Mouse (Mus musculus): ENCODE data around the gene Ccdc189. TPM values are rescaled to one million over a fixed set of nuclear protein-coding genes. Genes with fewer than 3 reads are reported as not detected.

Gene Ccdc189
- polyA plus RNA-seq, 1 experiment from 2014 or later = 9.1 TPM

GRCm38 (mm10) chr7:127611561-127611960, 23.2 kb upstream of the Ccdc189 start:
- H3K27ac ChIP-seq (ENCODE audit: low read depth) = no peak overlapping the region
- ATAC-seq (ENCODE audit: insufficient read depth) (no peak), DNase-seq (no peak)
- 95% methylated on average over 26 of the region's 26 CpGs for WGBS
- H3K9me3 ChIP-seq (ENCODE audit: low read depth, low read length) = no peaks in the 10 kb centered on the region
- no peak for TF ChIP-seq CTCF (IDR thresholded peaks at IDR 0.05; ENCODE audit: low read depth)
- H3K36me3 ChIP-seq (ENCODE audit: insufficient read depth) = peaks cover 52% of the 10 kb centered on the region
- H3K4me3 ChIP-seq (ENCODE audit: low read depth, low read length) = no peak overlapping the region
- no peak overlapping the region for H3K9ac ChIP-seq
- no peak overlapping the region for H3K4me2 ChIP-seq
- H3K4me1 ChIP-seq (ENCODE audit: insufficient read depth) = 0 out of 2 replicates have a peak, but pooled peaks cover 3% of the 10 kb centered on the region
- H3K27me3 ChIP-seq (ENCODE audit: insufficient read depth, low read length) = no peaks in the 10 kb centered on the region

GRCm38 (mm10) chr7:127611011-127611410, 22.6 kb upstream of the Ccdc189 start:
- 96% methylated on average over 29 of the region's 29 CpGs for WGBS
- Histone ChIP-seq H3K9me3 (ENCODE audit: low read depth, low read length) (no peaks in the 10 kb centered on the region), H3K4me2 (no peak overlapping the region), H3K9ac (no peak overlapping the region), H3K4me3 (ENCODE audit: low read depth, low read length) (no peak overlapping the region), H3K4me1 (ENCODE audit: insufficient read depth) (0 out of 2 replicates have a peak, but pooled peaks cover 3% of the 10 kb centered on the region), H3K27ac (ENCODE audit: low read depth) (no peak overlapping the region), H3K27me3 (ENCODE audit: insufficient read depth, low read length) (no peaks in the 10 kb centered on the region), H3K36me3 (ENCODE audit: insufficient read depth) (peaks cover 54% of the 10 kb centered on the region)
- DNase-seq (no peak), ATAC-seq (ENCODE audit: insufficient read depth) (no peak)
- no peak for TF ChIP-seq CTCF (IDR thresholded peaks at IDR 0.05; ENCODE audit: low read depth)

GRCm38 (mm10) chr7:127607150-127607549, 18.8 kb upstream of the Ccdc189 start:
- no peak for ATAC-seq (ENCODE audit: insufficient read depth)
- no peaks in the 10 kb centered on the region for H3K4me1 ChIP-seq (ENCODE audit: insufficient read depth)
- H3K9ac ChIP-seq = no peak overlapping the region
- H3K4me2 ChIP-seq = no peak overlapping the region
- H3K4me3 ChIP-seq (ENCODE audit: low read depth, low read length) = no peak overlapping the region
- H3K27ac ChIP-seq (ENCODE audit: low read depth) = no peak overlapping the region
- no peaks in the 10 kb centered on the region for H3K9me3 ChIP-seq (ENCODE audit: low read depth, low read length)
- no peaks in the 10 kb centered on the region for H3K27me3 ChIP-seq (ENCODE audit: insufficient read depth, low read length)
- TF ChIP-seq CTCF (IDR thresholded peaks at IDR 0.05; ENCODE audit: low read depth) = no peak
- DNase-seq = no peak
- peaks cover 76% of the 10 kb centered on the region for H3K36me3 ChIP-seq (ENCODE audit: insufficient read depth)
- WGBS = 64% methylated on average over 6 of the region's 6 CpGs

DNA sequence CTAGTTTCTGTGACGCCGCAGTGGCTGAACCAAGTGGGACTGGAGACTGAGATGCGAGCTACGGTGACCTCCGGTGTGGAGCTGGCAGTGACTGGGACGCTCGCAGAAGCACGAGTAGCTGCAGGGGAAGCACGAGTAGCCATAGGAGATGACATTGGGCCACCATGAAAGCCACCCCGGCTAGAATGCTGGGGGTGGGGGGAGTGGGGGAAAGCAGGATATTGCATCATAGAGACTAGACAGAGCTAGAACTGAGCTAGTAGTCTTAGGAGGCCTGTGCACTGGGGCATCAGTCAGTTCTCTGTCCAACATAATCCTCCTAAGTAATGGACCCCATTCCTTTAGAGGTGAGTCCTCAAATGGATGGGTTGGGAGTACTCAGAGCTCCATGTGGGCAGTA, 15.9 kb upstream of the Ccdc189 start:
- ATAC-seq (ENCODE audit: insufficient read depth) (no peak), DNase-seq (no peak)
- WGBS = 87% methylated on average over 10 of the region's 10 CpGs
- no peak for TF ChIP-seq CTCF (IDR thresholded peaks at IDR 0.05; ENCODE audit: low read depth)
- peaks cover 76% of the 10 kb centered on the region for H3K36me3 ChIP-seq (ENCODE audit: insufficient read depth)
- no peak overlapping the region for H3K4me3 ChIP-seq (ENCODE audit: low read depth, low read length)
- H3K4me2 ChIP-seq = no peak overlapping the region
- no peak overlapping the region for H3K9ac ChIP-seq
- no peaks in the 10 kb centered on the region for H3K27me3 ChIP-seq (ENCODE audit: insufficient read depth, low read length)
- no peaks in the 10 kb centered on the region for H3K4me1 ChIP-seq (ENCODE audit: insufficient read depth)
- H3K9me3 ChIP-seq (ENCODE audit: low read depth, low read length) = no peaks in the 10 kb centered on the region
- H3K27ac ChIP-seq (ENCODE audit: low read depth) = no peak overlapping the region

DNA sequence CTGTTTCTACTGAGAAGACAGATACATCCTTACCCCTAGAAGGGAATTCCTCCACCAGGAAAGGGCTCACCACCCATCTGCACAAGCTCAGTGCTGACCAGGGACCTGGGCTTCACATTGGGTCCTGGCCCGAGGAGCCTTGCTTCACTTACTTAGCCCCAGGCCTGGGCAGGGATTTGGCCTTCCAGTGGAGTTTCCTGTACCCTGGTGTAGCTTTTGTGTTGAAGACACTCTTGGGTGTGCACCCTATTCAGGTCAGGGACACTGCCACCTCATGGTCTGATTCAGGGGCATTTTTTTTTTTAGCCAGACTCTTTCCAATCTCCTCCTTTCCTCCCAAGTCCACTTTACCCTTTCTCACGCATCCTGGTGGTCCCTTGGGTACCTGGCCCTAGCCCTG, 14.5 kb upstream of the Ccdc189 start:
- peaks cover 76% of the 10 kb centered on the region for H3K36me3 ChIP-seq (ENCODE audit: insufficient read depth)
- H3K9me3 ChIP-seq (ENCODE audit: low read depth, low read length) = no peaks in the 10 kb centered on the region
- no peak overlapping the region for H3K27ac ChIP-seq (ENCODE audit: low read depth)
- DNase-seq (no peak), ATAC-seq (ENCODE audit: insufficient read depth) (no peak)
- no peak overlapping the region for H3K4me3 ChIP-seq (ENCODE audit: low read depth, low read length)
- no peak overlapping the region for H3K9ac ChIP-seq
- no peaks in the 10 kb centered on the region for H3K4me1 ChIP-seq (ENCODE audit: insufficient read depth)
- no peaks in the 10 kb centered on the region for H3K27me3 ChIP-seq (ENCODE audit: insufficient read depth, low read length)
- 85% methylated on average over 2 of the region's 2 CpGs for WGBS
- no peak overlapping the region for H3K4me2 ChIP-seq
- TF ChIP-seq CTCF (IDR thresholded peaks at IDR 0.05; ENCODE audit: low read depth) = no peak

- 87% methylated on average over 4 of the region's 4 CpGs for WGBS
- Histone ChIP-seq H3K27ac (ENCODE audit: low read depth) (no peak overlapping the region), H3K9ac (no peak overlapping the region), H3K4me3 (ENCODE audit: low read depth, low read length) (no peak overlapping the region), H3K9me3 (ENCODE audit: low read depth, low read length) (no peaks in the 10 kb centered on the region), H3K4me1 (ENCODE audit: insufficient read depth) (no peaks in the 10 kb centered on the region), H3K27me3 (ENCODE audit: insufficient read depth, low read length) (no peaks in the 10 kb centered on the region), H3K4me2 (no peak overlapping the region), H3K36me3 (ENCODE audit: insufficient read depth) (peaks cover 87% of the 10 kb centered on the region)
- ATAC-seq (ENCODE audit: insufficient read depth) = no peak
- DNase-seq = no peak
- no peak for TF ChIP-seq CTCF (IDR thresholded peaks at IDR 0.05; ENCODE audit: low read depth)
Observed at GRCm38 (mm10) chr7:127601735-127602134, 13.3 kb upstream of the Ccdc189 start.

DNA sequence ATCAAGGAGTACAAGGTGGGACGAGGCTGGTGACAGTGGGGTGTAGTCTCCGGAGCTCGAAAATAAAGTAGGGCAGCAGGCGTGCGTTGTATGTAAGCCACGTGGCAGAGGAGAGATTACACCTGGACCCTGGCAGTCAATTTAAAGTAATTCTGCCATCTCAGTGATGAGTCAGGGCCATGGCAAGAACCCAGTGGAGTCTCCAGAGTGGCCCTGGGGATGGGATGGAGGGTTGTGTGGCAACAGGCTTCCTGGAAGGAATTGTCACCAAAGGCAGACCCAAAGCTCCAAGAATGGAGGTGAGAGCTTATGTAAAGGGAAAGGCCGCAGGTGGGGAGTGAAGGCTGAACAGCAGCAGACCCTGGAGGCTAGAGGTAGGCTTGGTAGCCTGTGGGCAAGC, 12.2 kb upstream of the Ccdc189 start:
- ATAC-seq (ENCODE audit: insufficient read depth) = no peak
- no peak overlapping the region for H3K27ac ChIP-seq (ENCODE audit: low read depth)
- no peak overlapping the region for H3K9ac ChIP-seq
- WGBS = 87% methylated on average over 7 of the region's 7 CpGs
- TF ChIP-seq CTCF (IDR thresholded peaks at IDR 0.05; ENCODE audit: low read depth) = no peak
- no peak overlapping the region for H3K4me2 ChIP-seq
- H3K27me3 ChIP-seq (ENCODE audit: insufficient read depth, low read length) = no peaks in the 10 kb centered on the region
- no peak for DNase-seq
- peaks cover 94% of the 10 kb centered on the region for H3K36me3 ChIP-seq (ENCODE audit: insufficient read depth)
- no peak overlapping the region for H3K4me3 ChIP-seq (ENCODE audit: low read depth, low read length)
- no peaks in the 10 kb centered on the region for H3K4me1 ChIP-seq (ENCODE audit: insufficient read depth)
- no peaks in the 10 kb centered on the region for H3K9me3 ChIP-seq (ENCODE audit: low read depth, low read length)

DNA sequence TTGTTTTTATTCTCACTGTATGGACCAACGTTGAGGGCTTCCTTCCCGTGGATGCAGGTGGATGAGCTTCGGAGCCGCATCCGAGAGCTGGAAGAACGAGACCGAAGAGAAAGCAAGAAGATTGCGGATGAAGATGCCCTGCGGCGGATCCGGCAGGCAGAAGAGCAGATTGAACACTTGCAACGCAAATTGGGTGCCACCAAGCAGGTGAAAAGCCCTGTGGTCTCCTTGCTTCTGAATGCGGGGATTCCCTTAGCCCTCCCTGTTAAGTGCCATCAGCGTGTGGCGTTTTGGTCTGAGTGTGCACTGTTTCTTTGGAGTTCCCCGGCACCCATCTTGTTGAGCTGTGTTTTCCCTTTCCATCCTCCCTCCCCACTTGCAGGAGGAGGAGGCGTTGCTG, 8.4 kb upstream of the Ccdc189 start:
- DNase-seq (no peak), ATAC-seq (ENCODE audit: insufficient read depth) (no peak)
- H3K27ac ChIP-seq (ENCODE audit: low read depth) = no peak overlapping the region
- no peak overlapping the region for H3K4me3 ChIP-seq (ENCODE audit: low read depth, low read length)
- 93% methylated on average over 17 of the region's 17 CpGs for WGBS
- no peak for TF ChIP-seq CTCF (IDR thresholded peaks at IDR 0.05; ENCODE audit: low read depth)
- no peaks in the 10 kb centered on the region for H3K4me1 ChIP-seq (ENCODE audit: insufficient read depth)
- H3K9ac ChIP-seq = no peak overlapping the region
- H3K27me3 ChIP-seq (ENCODE audit: insufficient read depth, low read length) = no peaks in the 10 kb centered on the region
- no peak overlapping the region for H3K4me2 ChIP-seq
- H3K9me3 ChIP-seq (ENCODE audit: low read depth, low read length) = no peaks in the 10 kb centered on the region
- H3K36me3 ChIP-seq (ENCODE audit: insufficient read depth) = peaks cover 100% of the 10 kb centered on the region
